Mouse (Mus musculus) C2C12 (cell line): ENCODE results near the gene Gtf2i. TPM values are rescaled to one million over a fixed set of nuclear protein-coding genes. Genes with fewer than 3 reads are reported as not detected.
"Not testable (repeated sequence)": the region's sequence is repeated elsewhere in the genome, so short reads cannot be mapped to it uniquely, and the experiment has no call there.

Experiments used
- H3K27me3 ChIP-seq: one replicate; pipeline ENCODE4 v1.6.1; 2011; ENCODE audit not compliant: control insufficient read depth, insufficient read depth, insufficient read length
- H3K36me3 ChIP-seq: one replicate; pipeline ENCODE4 v1.6.1; 2011; ENCODE audit not compliant: control insufficient read depth, insufficient read depth
- H3K4me3 ChIP-seq: one replicate; pipeline ENCODE4 v1.5.1; 2011; ENCODE audit warnings: mild to moderate bottlenecking, control low read depth; ENCODE audit not compliant: poor library complexity, insufficient read depth, severe bottlenecking
- H3K79me2 ChIP-seq: one replicate; pipeline ENCODE4 v1.6.1; 2011; ENCODE audit not compliant: control insufficient read depth, insufficient read depth
- H3K79me3 ChIP-seq: one replicate; pipeline ENCODE4 v1.6.1; 2011; ENCODE audit warnings: low read depth, control low read depth
- H3ac ChIP-seq: one replicate; pipeline ENCODE3; 2011; ENCODE audit warnings: low read depth; ENCODE audit not compliant: control insufficient read depth, insufficient read length
- CEBPB ChIP-seq: IDR thresholded peaks from one replicate; pipeline ENCODE4 v1.6.1; 2011; ENCODE audit warnings: low read depth, mild to moderate bottlenecking, control low read depth, moderate library complexity
- CTCF ChIP-seq: IDR thresholded peaks from one replicate; pipeline ENCODE4 v1.5.1; 2011; ENCODE audit not compliant: control insufficient read depth, insufficient read depth, insufficient read length
- FOSL1 ChIP-seq: IDR thresholded peaks from one replicate; pipeline ENCODE4 v1.8.0; 2011; ENCODE audit warnings: mild to moderate bottlenecking, low read length; ENCODE audit not compliant: poor library complexity, insufficient read depth, severe bottlenecking
- MAX ChIP-seq: IDR thresholded peaks from one replicate; pipeline ENCODE4 v1.6.1; 2011; ENCODE audit warnings: mild to moderate bottlenecking, control low read depth
- MYOD1 ChIP-seq: IDR thresholded peaks from one replicate; pipeline ENCODE4 v1.6.1; 2011; ENCODE audit warnings: low read depth; ENCODE audit not compliant: control insufficient read depth, insufficient read length
- MYOG ChIP-seq: IDR thresholded peaks from one replicate; pipeline ENCODE4 v1.6.1; 2011; ENCODE audit not compliant: control insufficient read depth, insufficient read length; ENCODE audit errors: extremely low read depth
- USF1 ChIP-seq: IDR thresholded peaks from one replicate; pipeline ENCODE4 v1.6.1; 2011; ENCODE audit warnings: low read depth, mild to moderate bottlenecking, control low read depth, moderate library complexity
- polyA plus RNA-seq: library from polyadenylated mRNA; unstranded; fragments of >200 nt; fragmentation: generic; extraction: Trizol; gene quantifications from one replicate; pipeline ENCODE4 v1.2.1, GENCODE M21; 2012; ENCODE audit warnings: missing spikeins

Gtf2i gene
- polyA plus RNA-seq, 1 experiment: 75.9 TPM

GRCm38 (mm10) chr5:134340101-134340522, 25.6 kb upstream of the Gtf2i start:
- no peaks in the 10 kb centered on the region for H3K79me3 ChIP-seq
- H3K79me2 ChIP-seq: no peaks in the 10 kb centered on the region
- no peak overlapping the region for H3ac ChIP-seq
- TF ChIP-seq MYOG (no peak), CEBPB (no peak), USF1 (no peak), MAX (no peak), FOSL1 (no peak), MYOD1 (no peak), CTCF (no peak)
- H3K27me3 ChIP-seq: no peaks in the 10 kb centered on the region
- H3K36me3 ChIP-seq: no peaks in the 10 kb centered on the region
- H3K4me3 ChIP-seq: no peak overlapping the region

GRCm38 (mm10) chr5:134337012-134337411, 22.5 kb upstream of the Gtf2i start:
- not testable (repeated sequence) for H3K79me2 ChIP-seq, H3ac ChIP-seq, H3K27me3 ChIP-seq, H3K4me3 ChIP-seq, H3K36me3 ChIP-seq, H3K79me3 ChIP-seq

- Histone ChIP-seq H3ac (no peak overlapping the region), H3K36me3 (no peaks in the 10 kb centered on the region), H3K79me2 (no peaks in the 10 kb centered on the region), H3K79me3 (no peaks in the 10 kb centered on the region), H3K4me3 (no peak overlapping the region), H3K27me3 (no peaks in the 10 kb centered on the region)
- TF ChIP-seq CTCF (no peak), FOSL1 (no peak), CEBPB (no peak), MAX (no peak), MYOG (no peak), USF1 (no peak), MYOD1 (no peak)
Measured at GRCm38 (mm10) chr5:134332743-134333142, 18.2 kb upstream of the Gtf2i start.

GRCm38 (mm10) chr5:134330082-134330481, 15.5 kb upstream of the Gtf2i start:
- Histone ChIP-seq H3K79me2 (no peaks in the 10 kb centered on the region), H3K36me3 (no peaks in the 10 kb centered on the region), H3K27me3 (no peaks in the 10 kb centered on the region), H3K79me3 (no peaks in the 10 kb centered on the region), H3K4me3 (no peak overlapping the region), H3ac (no peak overlapping the region)
- TF ChIP-seq MAX (no peak), MYOD1 (no peak), USF1 (no peak), FOSL1 (no peak), MYOG (no peak), CTCF (no peak), CEBPB (no peak)

- H3ac ChIP-seq: no peak overlapping the region
- TF ChIP-seq CTCF: no peak
- no peak for TF ChIP-seq MYOG
- no peak for TF ChIP-seq USF1
- no peak for TF ChIP-seq FOSL1
- no peak for TF ChIP-seq MYOD1
- TF ChIP-seq CEBPB: no peak
- no peak for TF ChIP-seq MAX
- H3K4me3 ChIP-seq: no peak overlapping the region
- H3K79me2 ChIP-seq: no peaks in the 10 kb centered on the region
- H3K27me3 ChIP-seq: no peaks in the 10 kb centered on the region
- H3K36me3 ChIP-seq: no peaks in the 10 kb centered on the region
- no peaks in the 10 kb centered on the region for H3K79me3 ChIP-seq
Measured at GRCm38 (mm10) chr5:134329311-134329710, 14.8 kb upstream of the Gtf2i start.

- Histone ChIP-seq H3K36me3 (no peaks in the 10 kb centered on the region), H3K79me2 (no peaks in the 10 kb centered on the region), H3K27me3 (no peaks in the 10 kb centered on the region), H3K4me3 (no peak overlapping the region), H3K79me3 (no peaks in the 10 kb centered on the region), H3ac (no peak overlapping the region)
- TF ChIP-seq CEBPB (no peak), CTCF (no peak), USF1 (no peak), MYOG (no peak), MAX (no peak), MYOD1 (no peak), FOSL1 (no peak)
Measured at GRCm38 (mm10) chr5:134328482-134329001, 14.0 kb upstream of the Gtf2i start.
